Mouse (Mus musculus) forebrain, embryonic 11.5 days (tissue): ENCODE measurements around the gene Pole2. TPM values are rescaled to one million over a fixed set of nuclear protein-coding genes. Genes with fewer than 3 reads are reported as not detected.

Experiments
- ATAC-seq: fragments of 200-750 bp; cut with Nextera tagmentation; replicated peaks from 2 replicates; pipeline ENCODE4 v1.8.0; 2017; ENCODE audit warnings: moderate TSS enrichment; ENCODE audit not compliant: low FRiP score
- DNase-seq: peaks from one replicate; pipeline ENCODE4 v3.0.0-alpha.2; 2017; ENCODE audit warnings: low spot score
- H3K27ac ChIP-seq: fragments of 300-500 bp; sonication (generic); 2 replicates; pipeline ENCODE4 v1.5.1; 2014; ENCODE audit warnings: low read depth, low read length
- H3K27me3 ChIP-seq: fragments of 300-500 bp; sonication (generic); 2 replicates; pipeline ENCODE4 v1.6.1; 2014; ENCODE audit warnings: mild to moderate bottlenecking, low read length, mixed read lengths; ENCODE audit not compliant: control insufficient read depth, insufficient read depth
- H3K36me3 ChIP-seq: fragments of 300-500 bp; sonication (generic); 2 replicates; pipeline ENCODE4 v1.6.1; 2014; ENCODE audit warnings: mild to moderate bottlenecking, low read length, moderate library complexity, mixed read lengths; ENCODE audit not compliant: control insufficient read depth, insufficient read depth
- H3K4me1 ChIP-seq: fragments of 300-500 bp; sonication (generic); replicated peaks from 2 replicates; pipeline ENCODE4 v1.6.1; 2014; ENCODE audit warnings: low read length, mixed read lengths; ENCODE audit not compliant: control insufficient read depth, insufficient read depth
- H3K4me2 ChIP-seq: fragments of 300-500 bp; sonication (generic); 2 replicates; pipeline ENCODE4 v1.6.1; 2014; ENCODE audit warnings: low read depth, mild to moderate bottlenecking, low read length, moderate library complexity, mixed read lengths; ENCODE audit not compliant: severe bottlenecking
- H3K4me3 ChIP-seq: fragments of 300-500 bp; sonication (generic); 2 replicates; pipeline ENCODE4 v1.5.1; 2014; ENCODE audit warnings: low read depth, low read length
- H3K9ac ChIP-seq: fragments of 300-500 bp; sonication (generic); 2 replicates; pipeline ENCODE4 v1.6.1; 2014; ENCODE audit warnings: low read length
- H3K9me3 ChIP-seq: fragments of 300-500 bp; sonication (generic); 2 replicates; pipeline ENCODE4 v1.6.1; 2016; ENCODE audit warnings: low read length, mixed read lengths; ENCODE audit not compliant: control insufficient read depth
- WGBS: fragments of 180-500 bp; shearing (Covaris S2); extraction: QIAGEN DNeasy Blood & Tissue Kit; methylation state at CpG from one replicate; pipeline ENCODE4 v1.1.7; 2014; 5-methylcytosine and 5-hydroxymethylcytosine counted together
- polyA plus RNA-seq: library from polyadenylated mRNA; unstranded; fragments of >200 nt; fragmentation: Nextera tagmentation; extraction: Ambion mirVana; gene quantifications from 2 replicates; pipeline ENCODE4 v1.2.1, GENCODE M21; 2014

Gene Pole2
- polyA plus RNA-seq, 1 experiment from 2014 or later = 35.7 TPM

DNA sequence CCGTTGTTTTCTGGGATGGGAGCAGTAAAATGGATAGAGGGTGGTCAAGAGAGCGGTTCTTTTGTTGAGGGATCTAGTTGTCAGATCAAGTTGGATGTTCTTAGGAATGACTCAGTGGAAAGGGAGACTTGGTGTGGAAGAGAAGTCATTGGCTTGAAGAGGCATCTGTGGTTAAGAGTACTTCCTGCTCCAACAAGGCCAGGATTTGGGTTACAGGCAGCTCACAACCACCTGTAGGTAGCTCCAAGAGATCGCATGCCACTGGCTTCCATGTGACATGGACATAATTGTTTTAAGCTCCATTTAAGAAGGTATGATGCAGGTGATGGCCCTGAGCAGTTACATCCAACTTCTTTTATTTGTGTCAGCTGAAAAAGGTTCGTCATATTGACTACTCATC is 21.8 kb upstream of the Pole2 start:
- no peak overlapping the region for H3K9ac ChIP-seq
- H3K9me3 ChIP-seq = no peaks in the 10 kb centered on the region
- DNase-seq (no peak), ATAC-seq (no peak)
- no peak overlapping the region for H3K4me2 ChIP-seq
- H3K27me3 ChIP-seq = no peaks in the 10 kb centered on the region
- no peak overlapping the region for H3K4me3 ChIP-seq
- H3K4me1 ChIP-seq = no peaks in the 10 kb centered on the region
- 84% methylated on average over 4 of the region's 4 CpGs for WGBS
- no peak overlapping the region for H3K27ac ChIP-seq
- H3K36me3 ChIP-seq = no peaks in the 10 kb centered on the region

GRCm38 (mm10) chr12:69241771-69242431 is 13.9 kb upstream of the Pole2 start:
- H3K9ac ChIP-seq = peak overlapping the region; percentile 94
- no peak overlapping the region for H3K27ac ChIP-seq
- H3K4me3 ChIP-seq = peak overlapping the region; percentile 71
- ATAC-seq = peak; percentile 94
- H3K27me3 ChIP-seq = no peaks in the 10 kb centered on the region
- DNase-seq = peak; percentile 87
- H3K36me3 ChIP-seq = no peaks in the 10 kb centered on the region
- under 1% methylated on average over 49 of the region's 64 CpGs for WGBS
- H3K4me1 ChIP-seq = 0 out of 2 replicates have a peak, but pooled peaks cover 2% of the 10 kb centered on the region
- H3K9me3 ChIP-seq = no peaks in the 10 kb centered on the region
- H3K4me2 ChIP-seq = peak overlapping the region; percentile 79

- Histone ChIP-seq H3K4me1 (0 out of 2 replicates have a peak, but pooled peaks cover 2% of the 10 kb centered on the region), H3K27ac (no peak overlapping the region), H3K27me3 (no peaks in the 10 kb centered on the region), H3K36me3 (no peaks in the 10 kb centered on the region), H3K9ac (peak overlapping the region; percentile 94), H3K4me2 (peak overlapping the region; percentile 79), H3K4me3 (peak overlapping the region; percentile 71), H3K9me3 (no peaks in the 10 kb centered on the region)
- no peak for DNase-seq
- WGBS = 0% methylated on average over 3 of the region's 3 CpGs
- no peak for ATAC-seq
These were observed 13.4 kb upstream of the Pole2 start for GRCm38 (mm10) chr12:69241405-69241770.

GRCm38 (mm10) chr12:69240876-69241275 is 12.9 kb upstream of the Pole2 start, which contains the start of gene Klhdc1:
TSS of gene Klhdc1 (plus strand) at chr12:69241176.
- ATAC-seq (no peak), DNase-seq (no peak)
- peak within 1 kb of the TSS; percentile 94 for H3K9ac ChIP-seq
- H3K27me3 ChIP-seq = no peaks in the 10 kb centered on the region
- no peak within 1 kb of the TSS for H3K27ac ChIP-seq
- peak within 1 kb of the TSS; percentile 71 for H3K4me3 ChIP-seq
- H3K4me2 ChIP-seq = peak within 1 kb of the TSS; percentile 79
- WGBS = 73% methylated on average over 6 of the region's 6 CpGs
- H3K4me1 ChIP-seq = 0 out of 2 replicates have a peak, but pooled peaks cover 2% of the 10 kb centered on the region
- H3K9me3 ChIP-seq = no peaks in the 10 kb centered on the region
- H3K36me3 ChIP-seq = no peaks in the 10 kb centered on the region

DNA sequence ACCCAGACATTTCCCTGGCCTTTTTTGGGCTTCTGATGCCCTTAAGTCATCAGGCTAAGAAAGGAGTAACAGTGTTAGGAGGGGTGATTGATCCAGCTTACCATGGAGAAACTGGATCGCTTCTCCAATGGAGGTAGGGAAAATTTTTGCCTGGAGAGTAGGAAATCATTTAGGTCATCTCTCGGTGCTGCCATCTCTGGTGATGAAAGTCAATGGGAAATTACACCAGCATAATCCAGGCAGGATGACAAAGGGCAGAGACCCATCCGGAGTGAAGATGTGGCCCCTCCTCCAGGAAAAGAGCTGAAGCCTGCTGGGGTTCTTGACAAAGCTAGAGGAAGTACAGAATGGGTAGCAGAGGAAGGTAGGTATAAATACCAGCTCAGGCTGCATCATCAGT is 10.3 kb upstream of the Pole2 start:
- 62% methylated on average over 3 of the region's 3 CpGs for WGBS
- no peak overlapping the region for H3K4me2 ChIP-seq
- no peaks in the 10 kb centered on the region for H3K9me3 ChIP-seq
- H3K4me3 ChIP-seq = no peak overlapping the region
- no peak overlapping the region for H3K27ac ChIP-seq
- DNase-seq (no peak), ATAC-seq (no peak)
- no peaks in the 10 kb centered on the region for H3K27me3 ChIP-seq
- no peaks in the 10 kb centered on the region for H3K36me3 ChIP-seq
- H3K9ac ChIP-seq = no peak overlapping the region
- 0 out of 2 replicates have a peak, but pooled peaks cover 2% of the 10 kb centered on the region for H3K4me1 ChIP-seq

- H3K4me1 ChIP-seq = 0 out of 2 replicates have a peak, but pooled peaks cover 2% of the 10 kb centered on the region
- no peak overlapping the region for H3K4me3 ChIP-seq
- DNase-seq = no peak
- ATAC-seq = no peak
- H3K9ac ChIP-seq = no peak overlapping the region
- no peaks in the 10 kb centered on the region for H3K36me3 ChIP-seq
- H3K27me3 ChIP-seq = no peaks in the 10 kb centered on the region
- no peak overlapping the region for H3K27ac ChIP-seq
- H3K4me2 ChIP-seq = no peak overlapping the region
- no peaks in the 10 kb centered on the region for H3K9me3 ChIP-seq
- WGBS = 90% methylated on average over 6 of the region's 6 CpGs
These were observed 7.8 kb upstream of the Pole2 start for GRCm38 (mm10) chr12:69235782-69236181.

GRCm38 (mm10) chr12:69229251-69229650 is 1.3 kb upstream of the Pole2 start:
- no peak for DNase-seq
- no peaks in the 10 kb centered on the region for H3K36me3 ChIP-seq
- 67% methylated on average over 2 of the region's 2 CpGs for WGBS
- no peaks in the 10 kb centered on the region; the same call in 1 of the 2 replicates for H3K4me1 ChIP-seq
- H3K9me3 ChIP-seq = no peaks in the 10 kb centered on the region
- no peak overlapping the region for H3K27ac ChIP-seq
- no peak overlapping the region for H3K9ac ChIP-seq
- no peak overlapping the region for H3K4me3 ChIP-seq
- no peaks in the 10 kb centered on the region for H3K27me3 ChIP-seq
- no peak overlapping the region for H3K4me2 ChIP-seq
- no peak for ATAC-seq

DNA sequence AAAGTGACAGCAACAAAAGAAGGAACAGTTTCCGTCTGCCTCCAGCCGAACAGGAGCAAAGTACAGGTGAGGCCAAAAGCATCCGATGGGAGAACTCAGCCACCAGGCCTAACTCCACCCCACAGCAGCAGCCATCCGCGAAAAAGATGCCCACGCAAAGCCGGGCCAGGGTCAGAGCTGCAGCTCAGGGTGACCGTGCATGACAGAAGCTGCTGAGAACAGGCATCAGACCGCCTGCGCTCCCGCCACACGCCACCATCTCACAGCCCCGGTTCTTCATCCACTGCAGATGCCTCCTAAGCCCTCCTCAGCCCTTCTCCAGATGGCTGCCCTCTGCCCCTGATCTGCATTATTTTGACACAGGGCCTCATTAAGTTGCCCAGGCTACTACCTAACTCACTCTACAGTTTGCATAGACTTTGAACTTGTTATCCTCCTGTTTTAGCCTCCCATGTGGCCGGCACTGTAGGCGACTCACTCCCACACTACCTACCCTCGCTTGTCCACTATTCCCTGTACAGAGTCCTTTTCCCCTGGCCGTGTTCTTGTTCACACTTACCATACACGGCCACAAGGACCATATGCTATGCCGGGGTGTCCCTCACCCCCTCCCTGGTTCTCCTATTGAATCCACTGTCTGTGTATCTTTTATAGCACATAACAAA is 7.2 kb downstream of the Pole2 start:
- no peaks in the 10 kb centered on the region for H3K9me3 ChIP-seq
- 90% methylated on average over 19 of the region's 19 CpGs for WGBS
- no peak for ATAC-seq
- no peak overlapping the region for H3K27ac ChIP-seq
- H3K36me3 ChIP-seq = peaks cover 5% of the 10 kb centered on the region; the same call in 1 of the 2 replicates
- no peak overlapping the region for H3K4me3 ChIP-seq
- no peak overlapping the region for H3K4me2 ChIP-seq
- H3K27me3 ChIP-seq = no peaks in the 10 kb centered on the region
- DNase-seq = no peak
- no peak overlapping the region for H3K9ac ChIP-seq
- H3K4me1 ChIP-seq = no peaks in the 10 kb centered on the region
